Mouse (Mus musculus) midbrain, postnatal 0 days (tissue): ENCODE measurements around the gene Paqr4. TPM values are rescaled to one million over a fixed set of nuclear protein-coding genes. Genes with fewer than 3 reads are reported as not detected.
"Not testable (repeated sequence)": the region's sequence is repeated elsewhere in the genome, so short reads cannot be mapped to it uniquely, and the experiment has no call there.

ENCODE experiments used
- ATAC-seq: fragments of 200-750 bp; cut with Nextera tagmentation; 2 replicates; pipeline ENCODE4 v1.8.0; 2017; ENCODE audit warnings: moderate number of reproducible peaks, mild to moderate bottlenecking, moderate TSS enrichment, moderate library complexity; ENCODE audit not compliant: low FRiP score
- DNase-seq: peaks from one replicate; pipeline ENCODE4 v3.0.0-alpha.2; 2015; ENCODE audit warnings: low spot score
- H3K27ac ChIP-seq: fragments of 300-500 bp; sonication (generic); 2 replicates; pipeline ENCODE4 v1.5.1; 2014; ENCODE audit warnings: low read depth, mild to moderate bottlenecking, low read length, mixed read lengths
- H3K27me3 ChIP-seq: fragments of 300-500 bp; sonication (generic); 2 replicates; pipeline ENCODE4 v1.6.1; 2014; ENCODE audit warnings: low read length, control low read depth, mixed read lengths; ENCODE audit not compliant: insufficient read depth
- H3K36me3 ChIP-seq: fragments of 300-500 bp; sonication (generic); 2 replicates; pipeline ENCODE4 v1.6.1; 2014; ENCODE audit warnings: low read length, control low read depth, mixed read lengths; ENCODE audit not compliant: insufficient read depth
- H3K4me1 ChIP-seq: fragments of 300-500 bp; sonication (generic); 2 replicates; pipeline ENCODE4 v1.6.1; 2014; ENCODE audit warnings: mild to moderate bottlenecking, control low read depth, antibody characterized with exemption, low read length, mixed read lengths; ENCODE audit not compliant: insufficient read depth
- H3K4me2 ChIP-seq: fragments of 300-500 bp; sonication (generic); 2 replicates; pipeline ENCODE4 v1.6.1; 2014; ENCODE audit warnings: low read depth, mild to moderate bottlenecking, low read length, mixed read lengths; ENCODE audit not compliant: poor library complexity, severe bottlenecking
- H3K4me3 ChIP-seq: fragments of 300-500 bp; sonication (generic); 2 replicates; pipeline ENCODE4 v1.5.1; 2014; ENCODE audit warnings: low read depth, mild to moderate bottlenecking, low read length, moderate library complexity
- H3K9ac ChIP-seq: fragments of 300-500 bp; sonication (generic); replicated peaks from 2 replicates; pipeline ENCODE4 v1.6.1; 2014; ENCODE audit warnings: mild to moderate bottlenecking, low read length, moderate library complexity, mixed read lengths; ENCODE audit not compliant: poor library complexity, severe bottlenecking
- H3K9me3 ChIP-seq: fragments of 300-500 bp; sonication (generic); 2 replicates; pipeline ENCODE4 v1.6.1; 2016; ENCODE audit warnings: low read length, control low read depth
- CTCF ChIP-seq: IDR thresholded peaks from 2 replicates; pipeline ENCODE4 v1.5.1; 2016; ENCODE audit warnings: antibody characterized with exemption, mild to moderate bottlenecking
- WGBS: fragments of 180-500 bp; shearing (Covaris S2); extraction: QIAGEN DNeasy Blood & Tissue Kit; methylation state at CpG from one replicate; pipeline ENCODE4 v1.1.7; 2014; 5-methylcytosine and 5-hydroxymethylcytosine counted together
- polyA plus RNA-seq: library from polyadenylated mRNA; unstranded; fragments of >200 nt; fragmentation: Nextera tagmentation; extraction: Ambion mirVana; gene quantifications from 2 replicates; pipeline ENCODE4 v1.2.1, GENCODE M21; 2015
- total RNA-seq: library from RNA; depleted of rRNA; stranded (reverse); fragments of >200 nt; gene quantifications from 2 replicates; pipeline ENCODE4 v1.2.3, GENCODE M21; 2014

Gene Paqr4
- total and polyA plus RNA-seq, 2 experiments from 2014 or later: 66.0 to 103 TPM

DNA sequence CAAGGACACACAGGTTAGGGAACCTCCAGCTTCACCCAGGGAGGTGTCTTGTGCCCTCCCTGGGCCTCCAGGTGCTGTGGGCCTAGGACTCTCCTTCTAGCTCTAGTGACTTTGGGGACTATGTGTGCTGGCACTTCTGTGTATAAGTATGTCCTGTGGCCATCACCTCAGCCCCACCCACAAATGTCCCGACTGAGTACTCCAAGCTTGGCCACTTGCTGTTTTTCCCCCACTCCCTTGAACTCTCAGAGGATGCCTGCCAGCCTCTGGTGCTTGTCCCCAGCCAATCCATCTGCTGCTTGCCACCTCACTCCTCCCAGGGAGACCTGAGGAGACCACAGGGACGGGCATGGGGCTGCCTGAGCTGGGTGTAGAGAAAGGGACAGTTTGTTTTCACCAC is 37.8 kb upstream of the Paqr4 start:
- Histone ChIP-seq H3K27me3 (no peaks in the 10 kb centered on the region), H3K9me3 (no peaks in the 10 kb centered on the region), H3K4me1 (no peaks in the 10 kb centered on the region), H3K9ac (no peak overlapping the region), H3K4me2 (no peak overlapping the region), H3K36me3 (0 out of 2 replicates have a peak, but pooled peaks cover 5% of the 10 kb centered on the region), H3K4me3 (no peak overlapping the region), H3K27ac (no peak overlapping the region)
- DNase-seq (no peak), ATAC-seq (no peak)
- no peak for TF ChIP-seq CTCF
- WGBS: 66% methylated on average over 2 of the region's 2 CpGs

DNA sequence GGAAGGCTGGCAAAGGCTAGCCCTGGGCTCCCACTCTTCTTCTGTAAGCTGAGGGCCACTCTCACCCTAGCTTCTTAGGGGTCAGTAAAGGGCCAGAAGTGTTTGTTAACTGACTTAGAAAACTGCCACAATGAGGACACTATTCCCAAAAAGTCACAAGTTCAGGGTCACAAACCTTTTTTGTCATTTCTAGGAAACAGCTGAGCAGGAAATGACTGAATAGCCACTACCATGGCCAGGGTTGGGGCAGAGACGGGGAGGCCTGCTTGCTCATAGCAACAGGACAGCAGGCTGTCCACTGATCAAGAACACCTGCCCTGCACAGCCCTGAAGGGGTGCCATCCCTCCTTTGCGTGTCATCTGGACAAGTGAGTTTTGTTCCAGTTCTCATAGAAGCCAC is 36.5 kb upstream of the Paqr4 start:
- Histone ChIP-seq H3K27me3 (no peaks in the 10 kb centered on the region), H3K27ac (no peak overlapping the region), H3K9ac (no peak overlapping the region), H3K4me2 (no peak overlapping the region), H3K36me3 (0 out of 2 replicates have a peak, but pooled peaks cover 5% of the 10 kb centered on the region), H3K4me3 (no peak overlapping the region), H3K4me1 (no peaks in the 10 kb centered on the region), H3K9me3 (no peaks in the 10 kb centered on the region)
- DNase-seq: no peak
- no peak for ATAC-seq
- TF ChIP-seq CTCF: no peak
- 89% methylated on average over 2 of the region's 2 CpGs for WGBS

DNA sequence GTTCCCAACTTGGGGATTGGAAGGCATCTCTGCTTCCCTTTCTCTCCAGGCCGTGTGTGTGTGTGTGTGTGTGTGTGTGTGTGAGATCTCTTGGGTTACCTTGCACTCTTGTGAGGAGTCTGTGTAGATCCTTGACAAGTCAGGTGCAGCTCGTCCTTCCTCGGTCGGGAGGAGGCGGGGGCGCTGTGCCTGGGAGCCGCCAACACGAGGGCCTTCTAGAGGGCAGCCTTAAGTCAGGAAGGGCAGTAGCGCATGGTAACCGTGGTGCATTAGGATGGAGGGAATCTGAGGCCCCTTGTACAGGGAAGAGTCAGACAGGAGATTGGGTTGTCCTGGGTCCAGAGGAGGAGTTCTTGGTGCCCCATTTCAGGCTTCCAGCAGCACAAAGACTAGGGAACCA is 35.5 kb upstream of the Paqr4 start:
- DNase-seq (no peak), ATAC-seq (no peak)
- no peak overlapping the region for H3K4me2 ChIP-seq
- no peak overlapping the region for H3K9ac ChIP-seq
- no peak overlapping the region for H3K4me3 ChIP-seq
- H3K27me3 ChIP-seq: no peaks in the 10 kb centered on the region
- 0 out of 2 replicates have a peak, but pooled peaks cover 5% of the 10 kb centered on the region for H3K36me3 ChIP-seq
- TF ChIP-seq CTCF: no peak
- 79% methylated on average over 10 of the region's 10 CpGs for WGBS
- no peak overlapping the region for H3K27ac ChIP-seq
- H3K9me3 ChIP-seq: no peaks in the 10 kb centered on the region
- H3K4me1 ChIP-seq: no peaks in the 10 kb centered on the region

DNA sequence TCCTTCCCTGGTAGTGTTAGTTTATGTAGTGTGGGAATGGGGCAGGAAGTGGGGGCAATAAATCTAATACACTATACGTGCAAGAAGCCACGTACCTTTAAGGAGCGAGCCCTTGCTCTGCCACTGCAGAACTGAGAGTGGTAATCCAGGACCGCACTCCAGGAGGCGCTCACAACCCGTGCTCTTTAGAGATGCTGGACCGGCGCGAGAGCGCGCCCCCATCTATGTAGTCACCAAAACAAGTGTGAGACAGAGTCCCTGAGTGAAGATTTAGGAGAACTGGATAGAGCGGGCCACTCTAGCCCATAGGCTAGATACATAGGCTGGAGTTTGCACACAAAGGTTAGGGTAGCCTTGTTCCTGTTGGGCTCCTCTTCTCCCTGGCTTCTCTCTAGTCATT is 33.4 kb upstream of the Paqr4 start:
- Histone ChIP-seq H3K4me2 (no peak overlapping the region), H3K36me3 (no peaks in the 10 kb centered on the region), H3K4me1 (peaks cover 5% of the 10 kb centered on the region), H3K27ac (no peak overlapping the region), H3K9me3 (no peaks in the 10 kb centered on the region), H3K27me3 (no peaks in the 10 kb centered on the region), H3K9ac (no peak overlapping the region), H3K4me3 (no peak overlapping the region)
- peak; percentile 76 for TF ChIP-seq CTCF
- peak; percentile 77 for DNase-seq
- ATAC-seq: no peak
- 5% methylated on average over 12 of the region's 12 CpGs for WGBS

DNA sequence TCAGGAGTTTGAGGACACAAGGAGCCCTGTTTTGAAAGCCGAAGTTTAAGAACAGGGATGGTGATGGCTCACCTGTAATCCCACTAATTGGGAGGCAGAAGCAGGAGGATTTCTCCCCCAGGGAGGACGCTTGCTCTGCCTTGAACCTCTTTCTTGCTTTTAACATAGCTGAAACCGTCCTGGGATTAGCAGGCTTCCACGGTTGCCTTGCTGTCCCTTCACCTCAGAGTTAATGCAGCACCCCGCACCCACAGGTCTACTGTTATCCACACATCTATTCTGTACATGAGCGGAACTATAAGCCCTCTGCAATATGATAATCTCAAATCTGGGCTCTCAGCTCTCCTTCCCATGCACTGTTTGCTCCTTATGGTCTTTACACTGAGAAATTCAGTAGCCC is 33.0 kb upstream of the Paqr4 start:
- Histone ChIP-seq H3K4me2 (no peak overlapping the region), H3K27ac (no peak overlapping the region), H3K9me3 (no peaks in the 10 kb centered on the region), H3K4me1 (peaks cover 5% of the 10 kb centered on the region), H3K4me3 (no peak overlapping the region), H3K36me3 (no peaks in the 10 kb centered on the region), H3K27me3 (no peaks in the 10 kb centered on the region), H3K9ac (no peak overlapping the region)
- DNase-seq (no peak), ATAC-seq (no peak)
- TF ChIP-seq CTCF: no peak
- WGBS: 62% methylated on average over 6 of the region's 6 CpGs

DNA sequence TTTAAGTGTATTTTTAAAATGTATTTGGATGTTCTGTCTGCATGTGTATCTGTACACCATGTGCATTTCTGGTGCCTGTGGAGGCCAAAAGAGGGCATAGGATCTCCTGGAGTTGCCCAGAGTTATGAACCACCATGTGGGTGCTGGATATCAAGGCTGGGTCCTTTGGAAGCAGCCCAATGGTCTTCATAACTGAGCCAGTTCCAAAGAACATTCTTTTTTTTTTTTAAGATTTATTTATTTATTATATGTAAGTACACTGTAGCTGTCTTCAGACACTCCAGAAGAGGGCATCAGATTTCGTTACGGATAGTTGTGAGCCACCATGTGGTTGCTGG is 31.5 kb upstream of the Paqr4 start:
- not testable (repeated sequence) for H3K27me3 ChIP-seq, H3K27ac ChIP-seq, ATAC-seq, H3K9ac ChIP-seq, H3K4me1 ChIP-seq, DNase-seq, H3K9me3 ChIP-seq, H3K36me3 ChIP-seq
- WGBS: 70% methylated on average over 2 of the region's 2 CpGs
- Histone ChIP-seq H3K4me2 (peak overlapping the region; percentile 65), H3K4me3 (peak overlapping the region; percentile 65)
